Mouse (Mus musculus) CH12.LX (cell line): Measurements from ENCODE around the gene Zcchc3. TPM values are rescaled to one million over a fixed set of nuclear protein-coding genes. Genes with fewer than 3 reads are reported as not detected.

Source experiments
- DNase-seq: peaks from one replicate; pipeline ENCODE4 v3.0.0-alpha.2; 2013; ENCODE audit errors: extremely low read depth
- H3K27ac ChIP-seq: 2 replicates; pipeline ENCODE4 v1.5.1; 2012; ENCODE audit warnings: low read depth, mild to moderate bottlenecking, control low read depth, moderate library complexity; ENCODE audit not compliant: insufficient read depth
- H3K27me3 ChIP-seq: replicated peaks from 2 replicates; pipeline ENCODE3; 2012; ENCODE audit warnings: inconsistent platforms
- H3K36me3 ChIP-seq, 2 experiments: replicated peaks in 1 of 2; 2 replicates each; pipeline versions ENCODE3 to v1.6.1; 2012; ENCODE audit warnings: inconsistent platforms in 1 of 2, low read length in 1 of 2, mild to moderate bottlenecking in 1 of 2, mixed read lengths in 1 of 2, moderate library complexity in 1 of 2; ENCODE audit not compliant: control insufficient read depth in 1 of 2, insufficient read depth in 1 of 2
- H3K4me1 ChIP-seq, 2 experiments: 2 replicates each; pipeline ENCODE4 v1.6.1; 2012; ENCODE audit warnings: inconsistent platforms in 1 of 2, moderate library complexity in 1 of 2; ENCODE audit not compliant: insufficient read depth in 2 of 2, control insufficient read depth in 1 of 2
- H3K4me2 ChIP-seq: 2 replicates; pipeline ENCODE4 v1.6.1; 2012; ENCODE audit warnings: low read depth, mild to moderate bottlenecking, control low read depth; ENCODE audit not compliant: poor library complexity, insufficient read depth, severe bottlenecking
- H3K4me3 ChIP-seq, 3 experiments: fragments of 150-350 bp in 1 of 3; sonication (generic) in 1 of 3; replicated peaks in 1 of 3; 2 replicates each; pipeline versions ENCODE3 to v1.5.1; 2011 to 2012; ENCODE audit warnings: low read depth in 2 of 3, low read length in 2 of 3, mild to moderate bottlenecking in 2 of 3, moderate library complexity in 2 of 3, control low read depth in 1 of 3, improper control_type of control experiment in 1 of 3, inconsistent platforms in 1 of 3, mixed read lengths in 1 of 3; ENCODE audit not compliant: poor library complexity in 1 of 3
- H3K79me2 ChIP-seq: replicated peaks from 2 replicates; pipeline ENCODE4 v1.6.1; 2012; ENCODE audit warnings: mild to moderate bottlenecking, moderate library complexity; ENCODE audit not compliant: control insufficient read depth, poor library complexity, insufficient read depth, severe bottlenecking; ENCODE audit errors: extremely low read depth
- H3K9ac ChIP-seq: 2 replicates; pipeline ENCODE4 v1.6.1; 2012; ENCODE audit warnings: low read depth, mild to moderate bottlenecking, control low read depth, moderate library complexity; ENCODE audit not compliant: insufficient read depth
- H3K9me3 ChIP-seq: replicated peaks from 2 replicates; pipeline ENCODE3; 2012; ENCODE audit warnings: low read length, inconsistent platforms, mixed read lengths
- CHD2 ChIP-seq: IDR thresholded peaks from 2 replicates; pipeline ENCODE4 v1.6.1; 2011; ENCODE audit warnings: low read length, improper control_type of control experiment
- EP300 ChIP-seq: IDR thresholded peaks from 2 replicates; pipeline ENCODE4 v1.6.1; 2011; ENCODE audit warnings: low read length, improper control_type of control experiment
- ETS1 ChIP-seq: conservative IDR thresholded peaks from 2 replicates; pipeline ENCODE4 v1.6.1; 2012; ENCODE audit warnings: low read depth, mild to moderate bottlenecking, inconsistent platforms, low read length, improper control_type of control experiment, moderate library complexity
- GABPA ChIP-seq: IDR thresholded peaks from 2 replicates; pipeline ENCODE4 v1.6.1; 2012; ENCODE audit warnings: low read depth, low read length, improper control_type of control experiment, inconsistent platforms; ENCODE audit not compliant: insufficient replicate concordance
- JUND ChIP-seq: conservative IDR thresholded peaks from 2 replicates; pipeline ENCODE4 v1.6.1; 2011; ENCODE audit warnings: low read depth, low read length, improper control_type of control experiment
- KAT2A ChIP-seq: IDR thresholded peaks from 2 replicates; pipeline ENCODE4 v1.6.1; 2012; ENCODE audit warnings: low read length, improper control_type of control experiment, inconsistent platforms; ENCODE audit not compliant: insufficient replicate concordance
- MAZ ChIP-seq: IDR thresholded peaks from 2 replicates; pipeline ENCODE4 v1.6.1; 2012; ENCODE audit warnings: low read depth, mild to moderate bottlenecking, inconsistent platforms, low read length, improper control_type of control experiment, moderate library complexity
- MXI1 ChIP-seq: IDR thresholded peaks from 2 replicates; pipeline ENCODE4 v1.6.1; 2011; ENCODE audit warnings: mild to moderate bottlenecking, low read depth, low read length, improper control_type of control experiment
- MYC ChIP-seq: IDR thresholded peaks from 2 replicates; pipeline ENCODE4 v1.6.1; 2011; ENCODE audit warnings: low read depth, mild to moderate bottlenecking, improper control_type of control experiment, low read length
- NELFE ChIP-seq: IDR thresholded peaks from 2 replicates; pipeline ENCODE4 v1.6.1; 2011; ENCODE audit warnings: low read depth, low read length, improper control_type of control experiment
- NRF1 ChIP-seq: IDR thresholded peaks from 2 replicates; pipeline ENCODE4 v1.6.1; 2014; ENCODE audit warnings: low read depth, mild to moderate bottlenecking, inconsistent platforms, low read length, improper control_type of control experiment, moderate library complexity
- POLR2A ChIP-seq: IDR thresholded peaks from 2 replicates; pipeline ENCODE4 v1.6.1; 2011; ENCODE audit warnings: low read depth, mild to moderate bottlenecking, improper control_type of control experiment, low read length
- RCOR1 ChIP-seq: conservative IDR thresholded peaks from 2 replicates; pipeline ENCODE4 v1.6.1; 2012; ENCODE audit warnings: low read depth, mild to moderate bottlenecking, inconsistent platforms, low read length, improper control_type of control experiment
- SIN3A ChIP-seq: IDR thresholded peaks from 2 replicates; pipeline ENCODE4 v1.6.1; 2012; ENCODE audit warnings: low read length, improper control_type of control experiment, inconsistent platforms
- TBP ChIP-seq: conservative IDR thresholded peaks from 2 replicates; pipeline ENCODE4 v1.6.1; 2011; ENCODE audit warnings: low read depth, low read length, improper control_type of control experiment
- USF2 ChIP-seq: conservative IDR thresholded peaks from 2 replicates; pipeline ENCODE4 v1.6.1; 2011; ENCODE audit warnings: low read depth, low read length, improper control_type of control experiment
- ZKSCAN1 ChIP-seq: IDR thresholded peaks from 2 replicates; pipeline ENCODE4 v1.6.1; 2012; ENCODE audit warnings: low read depth, inconsistent platforms, low read length, improper control_type of control experiment, borderline replicate concordance
- dilution Hi-C: fragments of 300-500 bp; cut with MboI; formaldehyde crosslinking; loops from 2 replicates; pipeline ENCODE4 v1.14.3; 2020; ENCODE audit warnings: low sequenced_read_pairs; ENCODE audit not compliant: extremely low pct_unique_long_range_greater_than_20kb, extremely low pct_ligation_motif_present
- in situ Hi-C: fragments of 300-500 bp; cut with MboI; formaldehyde crosslinking; loops from 3 replicates; pipeline ENCODE4 v1.14.3; 2019; ENCODE audit warnings: low sequenced_read_pairs, low pct_ligation_motif_present, low pct_unique_long_range_greater_than_20kb, mixed read lengths
- polyA plus RNA-seq: library from polyadenylated mRNA; unstranded; fragments of >175 nt; gene quantifications from 2 replicates; pipeline ENCODE4 v1.2.1, GENCODE M21; 2012; ENCODE audit warnings: low read depth; ENCODE audit not compliant: insufficient read length
- total RNA-seq, 2 experiments: library from RNA; depleted of rRNA; stranded (reverse); fragments of 300-350 nt in 1 of 2; fragments of >200 nt in 1 of 2; gene quantifications; 2 replicates each; pipeline ENCODE4 v1.2.3; 2012 to 2014

The Zcchc3 gene
- total and polyA plus RNA-seq, 3 experiments, result not detected

- DNase-seq, result no peak
- H3K4me3 ChIP-seq, result no peak overlapping the region
- peaks cover 20% of the 10 kb centered on the region for H3K27me3 ChIP-seq
- peaks cover 34% of the 10 kb centered on the region for H3K9me3 ChIP-seq
- no peak overlapping the region for H3K4me2 ChIP-seq
- H3K36me3 ChIP-seq, result no peaks in the 10 kb centered on the region
- no peaks in the 10 kb centered on the region for H3K4me1 ChIP-seq
- H3K27ac ChIP-seq, result no peak overlapping the region
- no peaks in the 10 kb centered on the region for H3K79me2 ChIP-seq
- no peak overlapping the region for H3K9ac ChIP-seq
- TF ChIP-seq EP300, result no peak
- TF ChIP-seq ETS1, result no peak
- TF ChIP-seq MYC, result no peak
- no peak for TF ChIP-seq USF2
- no peak for TF ChIP-seq JUND
- TF ChIP-seq NELFE, result no peak
- TF ChIP-seq TBP, result no peak
- TF ChIP-seq MAZ, result no peak
- no peak for TF ChIP-seq CHD2
- TF ChIP-seq, all 38 proteins: peak for 0
- in situ Hi-C loops, result no loop called here
- dilution Hi-C loops, result no loop called here
Measured at GRCm38 (mm10) chr2:152397004-152397589, 17.7 kb downstream of the Zcchc3 start.

- peaks cover 34% of the 10 kb centered on the region for H3K9me3 ChIP-seq
- dilution Hi-C loops (no loop called here), in situ Hi-C loops (no loop called here)
- H3K9ac ChIP-seq, result no peak overlapping the region
- H3K36me3 ChIP-seq, result no peaks in the 10 kb centered on the region
- DNase-seq, result no peak
- H3K4me3 ChIP-seq, result no peak overlapping the region
- H3K4me1 ChIP-seq, result peaks cover 0 to 2% of the 10 kb centered on the region in 2 experiments; a peak in 1 of 4 replicates
- H3K27me3 ChIP-seq, result peaks cover 20% of the 10 kb centered on the region
- no peak overlapping the region for H3K4me2 ChIP-seq
- TF ChIP-seq SIN3A, result no peak
- TF ChIP-seq GABPA, result no peak
- TF ChIP-seq RCOR1, result no peak
- TF ChIP-seq ZKSCAN1, result no peak
- TF ChIP-seq POLR2A, result no peak
- TF ChIP-seq NRF1, result no peak
- TF ChIP-seq TBP, result no peak
- no peak for TF ChIP-seq KAT2A
- no peak for TF ChIP-seq MXI1
- H3K27ac ChIP-seq, result no peak overlapping the region
- H3K79me2 ChIP-seq, result no peaks in the 10 kb centered on the region
Measured at GRCm38 (mm10) chr2:152396110-152397003, 18.5 kb downstream of the Zcchc3 start.
